Mouse (Mus musculus): ENCODE measurements at regions not wholly inside any gene's neighbourhood (a gene's known extent, or its start where the extent isn't known, plus 50 kb on each side); places are given as distances from the start of the nearest gene placed in this dataset.

DNA sequence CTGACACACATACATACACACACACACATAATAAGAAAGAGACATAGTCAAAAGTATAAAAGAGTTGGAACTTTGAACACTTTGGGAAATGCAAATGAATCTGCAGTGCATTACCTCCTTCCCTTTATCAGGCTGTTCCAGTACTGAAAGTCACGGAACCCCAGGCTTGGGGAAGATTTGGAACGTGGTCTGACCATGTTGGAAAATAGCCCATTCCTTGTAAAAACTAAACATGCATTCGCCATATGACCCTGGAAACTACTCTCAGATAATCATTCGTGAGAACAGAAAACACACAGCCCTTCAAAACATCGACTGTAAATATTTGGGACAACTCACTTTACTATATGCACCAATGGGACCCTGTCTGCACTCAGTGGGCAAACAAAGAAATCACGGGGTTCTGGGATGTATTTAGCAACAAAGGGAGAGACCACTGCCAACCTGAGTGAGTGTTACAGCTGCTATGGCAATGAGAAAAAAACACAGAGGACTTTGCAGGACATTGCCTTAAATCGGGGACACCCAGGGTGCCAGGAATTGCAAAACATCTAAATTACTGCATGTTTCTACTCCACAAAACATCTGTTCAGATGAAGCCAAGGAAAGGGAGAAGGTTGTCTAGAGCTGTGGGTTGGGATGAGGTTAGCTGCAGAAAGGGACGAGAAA lies 238.3 kb downstream of the Abcc12 start:
- no peak for TF ChIP-seq CTCF (IDR thresholded peaks at IDR 0.05)
- Histone ChIP-seq H3K27ac (no peak overlapping the region), H3K4me3 (no peak overlapping the region)
- intact Hi-C loops (cut with DNase I), result no loop called here
- no peak for DNase-seq

DNA sequence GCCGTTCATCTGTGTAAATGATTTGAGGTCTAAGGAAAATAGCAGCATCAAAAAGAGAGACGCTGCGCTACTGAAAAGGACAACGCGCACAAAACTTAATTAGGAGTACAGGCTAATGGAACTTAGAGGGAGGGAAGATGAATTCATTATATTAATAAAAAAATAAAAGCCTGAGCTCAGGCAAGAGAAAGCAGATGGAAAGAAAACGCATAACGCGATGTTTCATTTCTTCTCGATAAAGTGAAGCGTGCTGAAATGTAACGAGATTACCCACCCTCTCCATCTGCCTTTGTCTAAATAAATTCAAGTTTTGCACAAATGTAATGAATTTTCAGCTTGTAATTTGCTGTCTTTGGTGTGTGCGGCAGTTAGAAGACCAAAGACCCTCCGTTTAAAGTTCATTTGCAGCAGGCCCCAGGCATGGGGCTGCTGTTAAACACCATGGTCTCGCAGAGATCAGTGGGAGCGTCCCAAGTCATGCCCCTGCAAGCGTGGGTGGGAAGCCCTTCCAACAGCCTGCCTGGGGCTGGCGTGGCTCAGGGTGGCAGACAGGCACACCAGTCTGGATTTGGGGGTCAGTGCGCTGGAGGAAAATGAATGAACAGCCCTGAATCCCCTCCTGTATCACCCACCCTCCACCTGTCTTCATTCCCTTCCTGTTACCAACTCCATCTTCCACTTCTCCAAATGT lies 241.8 kb downstream of the Abcc12 start:
- no peak for TF ChIP-seq CTCF (IDR thresholded peaks at IDR 0.05)
- intact Hi-C loops (cut with DNase I), result no loop called here
- H3K4me3 ChIP-seq, result no peak overlapping the region
- DNase-seq, result no peak
- H3K27ac ChIP-seq, result no peak overlapping the region

DNA sequence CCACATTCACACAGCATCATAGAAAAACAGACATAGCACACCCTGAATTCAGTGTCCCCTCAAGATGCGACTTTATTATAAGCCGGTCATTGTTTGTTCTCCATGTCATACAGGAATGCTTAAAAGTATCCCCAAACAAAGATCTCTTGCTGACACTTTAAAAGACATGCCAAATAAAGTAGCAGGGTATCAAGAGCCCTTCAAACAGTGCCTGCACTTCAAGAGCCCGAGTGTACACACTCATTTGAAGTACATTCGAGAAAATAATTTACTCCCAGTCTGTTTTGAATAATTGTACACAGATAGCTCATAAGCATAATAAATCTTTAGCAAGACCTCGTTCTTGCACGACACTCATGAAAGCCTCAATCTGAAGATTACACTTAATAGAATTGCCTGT lies 249.1 kb downstream of the Abcc12 start:
- no peak for TF ChIP-seq CTCF (IDR thresholded peaks at IDR 0.05)
- no peak for DNase-seq
- intact Hi-C loops (cut with DNase I), result no loop called here
- Histone ChIP-seq H3K27ac (no peak overlapping the region), H3K4me3 (no peak overlapping the region)

DNA sequence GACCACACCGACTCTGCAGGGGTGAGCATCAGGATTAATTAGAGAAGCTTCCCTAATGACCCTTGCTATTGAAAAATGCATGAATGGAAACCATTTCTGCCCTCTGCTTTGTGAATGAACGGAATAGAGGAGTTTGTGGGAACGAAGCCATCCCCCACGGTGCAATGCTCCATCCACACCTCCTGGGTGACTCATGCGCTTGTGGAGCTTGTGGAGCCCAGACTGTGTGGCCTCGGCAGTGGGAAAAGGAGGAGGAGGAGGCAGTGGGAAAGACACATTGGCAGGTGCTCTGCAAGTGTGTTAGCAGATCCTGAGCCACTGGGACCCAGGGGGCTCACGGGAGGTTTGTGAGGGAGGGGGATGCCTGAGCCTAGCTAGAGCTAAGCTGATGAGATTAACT lies 251.9 kb downstream of the Abcc12 start:
- no peak overlapping the region for H3K4me3 ChIP-seq
- H3K27ac ChIP-seq, result no peak overlapping the region
- DNase-seq, result peak; percentile 18
- no peak for TF ChIP-seq CTCF (IDR thresholded peaks at IDR 0.05)
- intact Hi-C loops (cut with DNase I), result no loop called here

DNA sequence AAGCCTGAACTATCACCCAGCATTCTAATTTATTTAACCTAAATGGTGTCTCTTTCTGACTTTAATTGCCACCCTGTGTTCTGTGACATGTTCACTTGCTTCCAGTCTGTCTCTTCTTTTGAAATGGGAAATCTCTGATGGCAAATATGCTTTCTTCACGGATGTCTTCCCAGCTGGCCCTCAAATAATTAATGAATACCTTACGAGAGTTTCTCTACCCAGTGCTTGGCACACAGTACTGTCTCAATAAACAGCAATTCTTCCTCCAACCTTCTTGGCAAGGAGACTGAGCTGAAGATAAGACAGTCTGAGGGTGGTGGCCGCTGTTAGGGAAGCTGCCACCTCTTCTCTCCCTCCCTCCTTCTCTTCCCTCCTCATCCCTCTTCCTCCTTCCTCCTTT lies 252.5 kb downstream of the Abcc12 start:
- TF ChIP-seq CTCF (IDR thresholded peaks at IDR 0.05), result no peak
- H3K27ac ChIP-seq, result no peak overlapping the region
- no peak for DNase-seq
- intact Hi-C loops (cut with DNase I), result no loop called here
- H3K4me3 ChIP-seq, result no peak overlapping the region

GRCm38 (mm10) chr8:86325040-86325439 lies 255.4 kb downstream of the Abcc12 start:
- H3K27ac ChIP-seq, result no peak overlapping the region
- no peak for DNase-seq
- TF ChIP-seq CTCF (IDR thresholded peaks at IDR 0.05), result no peak
- no peak overlapping the region for H3K4me3 ChIP-seq
- intact Hi-C loops (cut with DNase I), result no loop called here

DNA sequence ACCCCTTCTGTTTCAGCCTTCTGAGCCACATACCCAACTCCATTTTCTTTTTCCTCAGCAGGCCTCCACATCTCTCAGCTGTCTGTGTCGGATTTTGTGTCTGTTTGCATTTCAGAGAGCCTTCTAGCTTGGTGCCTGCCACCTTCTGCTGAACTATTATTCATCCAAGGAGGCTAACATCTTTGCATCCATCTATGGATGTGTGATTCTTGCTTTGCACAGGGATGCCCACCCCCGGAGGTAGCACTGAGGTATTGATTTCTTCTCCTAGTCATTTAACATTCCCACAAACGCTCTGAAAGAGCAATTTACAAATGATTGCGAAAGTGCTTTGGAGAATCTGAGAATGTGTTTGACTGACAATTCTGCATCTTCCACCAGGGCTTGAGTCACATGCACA lies 255.9 kb downstream of the Abcc12 start:
- Histone ChIP-seq H3K4me3 (no peak overlapping the region), H3K27ac (no peak overlapping the region)
- intact Hi-C loops (cut with DNase I), result no loop called here
- no peak for DNase-seq
- TF ChIP-seq CTCF (IDR thresholded peaks at IDR 0.05), result no peak

GRCm38 (mm10) chr8:86323823-86324222 lies 256.7 kb downstream of the Abcc12 start:
- no peak for TF ChIP-seq CTCF (IDR thresholded peaks at IDR 0.05)
- Histone ChIP-seq H3K27ac (no peak overlapping the region), H3K4me3 (no peak overlapping the region)
- intact Hi-C loops (cut with DNase I), result no loop called here
- DNase-seq, result no peak

DNA sequence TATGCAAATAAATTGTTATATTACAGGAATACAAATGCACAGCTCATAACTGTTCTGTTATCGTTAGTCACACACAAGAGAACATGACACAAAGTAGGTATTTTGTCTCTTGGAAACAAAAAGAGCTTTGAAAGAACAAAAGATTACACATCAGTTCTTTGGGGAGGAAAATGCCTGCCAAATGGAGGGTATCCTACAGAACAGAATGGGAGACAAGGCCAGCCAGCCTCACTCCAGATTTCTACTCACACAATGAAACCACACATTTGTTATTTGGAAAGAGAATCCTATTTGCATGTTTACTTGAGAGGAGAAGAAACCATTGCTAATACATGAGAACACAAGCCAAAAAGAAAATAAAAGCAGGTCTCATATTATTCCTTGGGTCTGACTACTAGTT lies 258.0 kb downstream of the Abcc12 start:
- no peak overlapping the region for H3K27ac ChIP-seq
- intact Hi-C loops (cut with DNase I), result no loop called here

DNA sequence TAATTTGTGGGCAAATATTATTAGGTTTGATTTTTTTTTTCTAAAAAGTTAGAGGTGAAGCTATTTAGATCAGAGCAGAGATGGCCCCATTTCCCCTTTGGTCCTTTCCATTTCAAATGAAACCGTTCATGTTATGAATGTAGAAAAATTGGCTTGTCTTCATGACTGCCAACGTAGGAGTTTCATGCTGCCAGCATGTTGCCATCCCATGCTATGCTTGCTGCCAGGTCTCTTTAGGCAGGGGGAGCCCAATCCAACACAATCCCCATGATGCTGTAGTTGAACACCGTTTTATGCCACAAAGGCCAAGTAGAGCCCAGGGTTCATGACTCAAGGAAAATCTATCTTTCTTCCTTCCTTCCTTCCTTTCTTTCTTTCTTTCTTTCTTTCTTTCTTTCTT lies 259.5 kb downstream of the Abcc12 start:
- intact Hi-C loops (cut with DNase I), result no loop called here
- DNase-seq, result no peak
- H3K27ac ChIP-seq, result no peak overlapping the region
- no peak overlapping the region for H3K4me3 ChIP-seq
- TF ChIP-seq CTCF (IDR thresholded peaks at IDR 0.05), result no peak

More for the DNA sequence above, 258.0 kb downstream of the Abcc12 start:
- no peak overlapping the region for H3K4me3 ChIP-seq
- DNase-seq, result no peak
- TF ChIP-seq CTCF (IDR thresholded peaks at IDR 0.05), result no peak

- intact Hi-C loops (cut with DNase I), result no loop called here
- TF ChIP-seq CTCF (IDR thresholded peaks at IDR 0.05), result no peak
- no peak for DNase-seq
- Histone ChIP-seq H3K27ac (no peak overlapping the region), H3K4me3 (no peak overlapping the region)
These were observed 262.0 kb downstream of the Abcc12 start for GRCm38 (mm10) chr8:86318531-86318930.

DNA sequence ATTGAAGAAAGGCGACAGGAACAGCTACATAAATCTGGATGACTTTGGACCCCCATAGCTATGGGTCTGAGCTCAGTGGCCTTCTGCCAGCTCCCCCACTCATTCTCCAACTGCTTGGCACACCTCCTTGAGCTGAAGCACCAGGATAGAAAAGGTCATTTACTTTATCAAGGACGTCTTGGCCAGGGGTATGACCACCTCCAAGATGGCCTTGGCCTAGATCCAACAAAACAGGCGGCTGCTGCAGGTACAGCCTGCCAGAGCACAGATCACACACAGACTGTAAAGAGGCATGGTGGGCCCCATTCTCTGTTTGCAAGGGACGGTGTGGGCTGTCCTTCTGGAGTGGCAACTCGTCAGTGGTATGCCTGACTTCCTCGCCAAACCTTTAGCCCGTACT lies 264.2 kb downstream of the Abcc12 start:
- TF ChIP-seq CTCF (IDR thresholded peaks at IDR 0.05), result no peak
- Histone ChIP-seq H3K4me3 (no peak overlapping the region), H3K27ac (no peak overlapping the region)
- DNase-seq, result no peak
- intact Hi-C loops (cut with DNase I), result no loop called here

DNA sequence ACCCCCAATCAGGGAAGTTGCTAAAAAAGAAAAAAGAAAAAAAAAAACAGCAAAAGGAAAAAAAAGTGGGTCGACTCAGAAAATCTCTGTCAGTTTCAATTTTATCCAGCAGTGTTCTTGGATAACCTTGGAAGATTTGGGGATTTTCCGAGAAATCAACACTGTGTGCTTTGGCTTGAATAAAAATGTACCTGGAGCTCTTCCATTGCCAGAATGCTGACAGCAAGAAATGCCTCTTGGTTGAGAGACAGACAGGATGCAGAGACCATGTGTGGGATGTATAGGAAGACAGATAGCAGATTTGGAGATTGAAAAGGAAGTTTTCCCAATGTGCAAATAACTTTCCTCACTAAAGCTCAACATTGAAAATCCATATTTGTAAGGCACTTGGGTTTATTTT lies 271.0 kb downstream of the Abcc12 start:
- Histone ChIP-seq H3K4me3 (no peak overlapping the region), H3K27ac (no peak overlapping the region)
- intact Hi-C loops (cut with DNase I), result no loop called here
- DNase-seq, result no peak
- no peak for TF ChIP-seq CTCF (IDR thresholded peaks at IDR 0.05)

- intact Hi-C loops (cut with DNase I), result no loop called here
- no peak for TF ChIP-seq CTCF (IDR thresholded peaks at IDR 0.05)
- DNase-seq, result no peak
- Histone ChIP-seq H3K4me3 (no peak overlapping the region), H3K27ac (no peak overlapping the region)
These were observed 273.1 kb downstream of the Abcc12 start for GRCm38 (mm10) chr8:86307339-86307738.
